Mouse (Mus musculus) limb, embryonic 11.5 days (tissue): ENCODE data around the gene Ccdc151. TPM values are rescaled to one million over a fixed set of nuclear protein-coding genes. Genes with fewer than 3 reads are reported as not detected.

Experiments used
- ATAC-seq: fragments of 200-750 bp; cut with Nextera tagmentation; 2 replicates; pipeline ENCODE4 v1.8.0; 2017; ENCODE audit warnings: low read depth; ENCODE audit not compliant: insufficient number of reproducible peaks, low FRiP score, low TSS enrichment
- DNase-seq: peaks from one replicate; pipeline ENCODE4 v3.0.0-alpha.2; 2015; ENCODE audit warnings: low spot score
- H3K27ac ChIP-seq: fragments of 300-500 bp; sonication (generic); replicated peaks from 2 replicates; pipeline ENCODE4 v1.5.1; 2014; ENCODE audit warnings: low read depth, mild to moderate bottlenecking, low read length
- H3K27me3 ChIP-seq: fragments of 300-500 bp; sonication (generic); 2 replicates; pipeline ENCODE4 v1.6.1; 2014; ENCODE audit warnings: mild to moderate bottlenecking, low read length, mixed read lengths; ENCODE audit not compliant: control insufficient read depth, insufficient read depth
- H3K36me3 ChIP-seq: fragments of 300-500 bp; sonication (generic); 2 replicates; pipeline ENCODE4 v1.6.1; 2014; ENCODE audit warnings: mild to moderate bottlenecking, low read length, moderate library complexity, mixed read lengths; ENCODE audit not compliant: control insufficient read depth, insufficient read depth
- H3K4me1 ChIP-seq: fragments of 300-500 bp; sonication (generic); 2 replicates; pipeline ENCODE4 v1.6.1; 2014; ENCODE audit warnings: low read length, mixed read lengths; ENCODE audit not compliant: control insufficient read depth, insufficient read depth
- H3K4me2 ChIP-seq: fragments of 300-500 bp; sonication (generic); 2 replicates; pipeline ENCODE4 v1.6.1; 2014; ENCODE audit warnings: low read depth, mild to moderate bottlenecking, moderate library complexity; ENCODE audit not compliant: severe bottlenecking
- H3K4me3 ChIP-seq: fragments of 300-500 bp; sonication (generic); 2 replicates; pipeline ENCODE4 v1.5.1; 2014; ENCODE audit warnings: low read depth, low read length
- H3K9ac ChIP-seq: fragments of 300-500 bp; sonication (generic); 2 replicates; pipeline ENCODE4 v1.6.1; 2014; ENCODE audit warnings: mild to moderate bottlenecking, low read length
- H3K9me3 ChIP-seq: fragments of 300-500 bp; sonication (generic); 2 replicates; pipeline ENCODE4 v1.6.1; 2016; ENCODE audit warnings: low read length; ENCODE audit not compliant: control insufficient read depth
- WGBS: fragments of 180-500 bp; shearing (Covaris S2); extraction: QIAGEN DNeasy Blood & Tissue Kit; methylation state at CpG from one replicate; pipeline ENCODE4 v1.1.7; 2014; 5-methylcytosine and 5-hydroxymethylcytosine counted together
- polyA plus RNA-seq: library from polyadenylated mRNA; unstranded; fragments of >200 nt; fragmentation: Nextera tagmentation; extraction: Ambion mirVana; gene quantifications from 2 replicates; pipeline ENCODE4 v1.2.1, GENCODE M21; 2014

The Ccdc151 gene
- polyA plus RNA-seq, 1 experiment from 2014 or later = 1.8 TPM

- H3K9ac ChIP-seq = no peak overlapping the region
Observed at GRCm38 (mm10) chr9:22011055-22011454, 8.6 kb upstream of the Ccdc151 start.

GRCm38 (mm10) chr9:22004546-22004945 is 2.1 kb upstream of the Ccdc151 start:
- ATAC-seq (no peak), DNase-seq (no peak)
- H3K36me3 ChIP-seq = peaks cover 20% of the 10 kb centered on the region
- H3K4me3 ChIP-seq = no peak overlapping the region
- H3K9me3 ChIP-seq = no peaks in the 10 kb centered on the region
- no peak overlapping the region for H3K4me2 ChIP-seq
- no peak overlapping the region for H3K9ac ChIP-seq
- 94% methylated on average over 12 of the region's 12 CpGs for WGBS
- H3K27ac ChIP-seq = no peak overlapping the region
- H3K27me3 ChIP-seq = no peaks in the 10 kb centered on the region
- peaks cover 10% of the 10 kb centered on the region for H3K4me1 ChIP-seq

More at GRCm38 (mm10) chr9:22011055-22011454, 8.6 kb upstream of the Ccdc151 start:
- WGBS = 89% methylated on average over 5 of the region's 5 CpGs
- H3K36me3 ChIP-seq = peaks cover 48% of the 10 kb centered on the region
- H3K9me3 ChIP-seq = no peaks in the 10 kb centered on the region
- no peak overlapping the region for H3K4me2 ChIP-seq
- H3K4me1 ChIP-seq = no peaks in the 10 kb centered on the region
- H3K27me3 ChIP-seq = no peaks in the 10 kb centered on the region
- ATAC-seq (no peak), DNase-seq (no peak)
- no peak overlapping the region for H3K27ac ChIP-seq
- H3K4me3 ChIP-seq = no peak overlapping the region

GRCm38 (mm10) chr9:22003163-22003554 is 725 bp upstream of the Ccdc151 start:
- Histone ChIP-seq H3K4me1 (peaks cover 10% of the 10 kb centered on the region), H3K9me3 (no peaks in the 10 kb centered on the region), H3K4me2 (peak overlapping the region; percentile 91), H3K4me3 (peak overlapping the region; percentile 79), H3K9ac (peak overlapping the region; percentile 67), H3K36me3 (peaks cover 16% of the 10 kb centered on the region), H3K27ac (no peak overlapping the region), H3K27me3 (no peaks in the 10 kb centered on the region)
- DNase-seq (no peak), ATAC-seq (no peak; the same call in 1 of the 2 replicates)
- WGBS = 1% methylated on average over 18 of the region's 18 CpGs

- Histone ChIP-seq H3K4me1 (peaks cover 10% of the 10 kb centered on the region), H3K36me3 (peaks cover 3% of the 10 kb centered on the region; the same call in 1 of the 2 replicates), H3K4me3 (no peak overlapping the region), H3K27ac (no peak overlapping the region), H3K27me3 (no peaks in the 10 kb centered on the region), H3K9ac (no peak overlapping the region), H3K9me3 (no peaks in the 10 kb centered on the region), H3K4me2 (no peak overlapping the region)
- ATAC-seq (no peak), DNase-seq (no peak)
- 84% methylated on average over 4 of the region's 4 CpGs for WGBS
Observed at GRCm38 (mm10) chr9:22001633-22002032, 801 bp downstream of the Ccdc151 start.

GRCm38 (mm10) chr9:22000296-22000695 is 2.1 kb downstream of the Ccdc151 start:
- DNase-seq (no peak), ATAC-seq (no peak)
- 92% methylated on average over 6 of the region's 6 CpGs for WGBS
- Histone ChIP-seq H3K4me2 (no peak overlapping the region), H3K27me3 (no peaks in the 10 kb centered on the region), H3K36me3 (no peaks in the 10 kb centered on the region; the same call in 1 of the 2 replicates), H3K4me3 (no peak overlapping the region), H3K9me3 (no peaks in the 10 kb centered on the region), H3K9ac (no peak overlapping the region), H3K4me1 (peaks cover 10% of the 10 kb centered on the region), H3K27ac (no peak overlapping the region)

- ATAC-seq = no peak
- WGBS = 83% methylated on average over 3 of the region's 3 CpGs
- no peak overlapping the region for H3K9ac ChIP-seq
Observed at GRCm38 (mm10) chr9:21996178-21996867, 6.1 kb downstream of the Ccdc151 start.

GRCm38 (mm10) chr9:21992227-21992626 is 10.2 kb downstream of the Ccdc151 start:
- 78% methylated on average over 4 of the region's 4 CpGs for WGBS
- Histone ChIP-seq H3K9me3 (no peaks in the 10 kb centered on the region), H3K4me3 (no peak overlapping the region), H3K27me3 (peaks cover 53% of the 10 kb centered on the region), H3K9ac (no peak overlapping the region), H3K36me3 (no peaks in the 10 kb centered on the region), H3K27ac (no peak overlapping the region), H3K4me1 (peaks cover 18% of the 10 kb centered on the region; the same call in 1 of the 2 replicates), H3K4me2 (no peak overlapping the region)
- ATAC-seq (no peak), DNase-seq (no peak)

More at GRCm38 (mm10) chr9:21996178-21996867, 6.1 kb downstream of the Ccdc151 start:
- Histone ChIP-seq H3K4me3 (no peak overlapping the region), H3K4me1 (no peaks in the 10 kb centered on the region), H3K4me2 (no peak overlapping the region), H3K36me3 (no peaks in the 10 kb centered on the region), H3K27ac (no peak overlapping the region), H3K9me3 (no peaks in the 10 kb centered on the region), H3K27me3 (peaks cover 12% of the 10 kb centered on the region)
- no peak for DNase-seq

- no peaks in the 10 kb centered on the region for H3K36me3 ChIP-seq
- peak within 1 kb of the TSS; percentile 39 for H3K4me3 ChIP-seq
- H3K27me3 ChIP-seq = peaks cover 59% of the 10 kb centered on the region
- no peak within 1 kb of the TSS for H3K27ac ChIP-seq
- peak within 1 kb of the TSS; percentile 45 for H3K9ac ChIP-seq
- WGBS = 1% methylated on average over 42 of the region's 42 CpGs
- H3K9me3 ChIP-seq = no peaks in the 10 kb centered on the region
- H3K4me1 ChIP-seq = peaks cover 18% of the 10 kb centered on the region; the same call in 1 of the 2 replicates
- peak; percentile 62 for DNase-seq
- 0 out of 2 replicates have a peak, but pooled peaks have one; percentile 32 for ATAC-seq
- H3K4me2 ChIP-seq = peak within 1 kb of the TSS; percentile 79
Observed at GRCm38 (mm10) chr9:21989230-21990110, 13.0 kb downstream of the Ccdc151 start, which contains the start of gene Rgl3. Rgl3 (minus strand) TSS chr9:21989446.
